Mouse (Mus musculus): ENCODE data around the gene Pltp.

GRCm38 (mm10) chr2:164868491-164868890, 11.0 kb upstream of the Pltp start:
- TF ChIP-seq CTCF (IDR thresholded peaks at IDR 0.05; ENCODE audit: control insufficient read depth, insufficient read depth, insufficient replicate concordance, low read depth, low read length) (no peak), POLR2A (IDR thresholded peaks at IDR 0.05; ENCODE audit: control insufficient read depth, low read depth, low read length) (no peak)
